Mouse (Mus musculus) limb, embryonic 11.5 days (tissue): ENCODE measurements around the gene Gldc. TPM values are rescaled to one million over a fixed set of nuclear protein-coding genes. Genes with fewer than 3 reads are reported as not detected.

Experiments used
- ATAC-seq: fragments of 200-750 bp; cut with Nextera tagmentation; 2 replicates; pipeline ENCODE4 v1.8.0; 2017; ENCODE audit warnings: low read depth; ENCODE audit not compliant: insufficient number of reproducible peaks, low FRiP score, low TSS enrichment
- DNase-seq: peaks from one replicate; pipeline ENCODE4 v3.0.0-alpha.2; 2015; ENCODE audit warnings: low spot score
- H3K27ac ChIP-seq: fragments of 300-500 bp; sonication (generic); replicated peaks from 2 replicates; pipeline ENCODE4 v1.5.1; 2014; ENCODE audit warnings: low read depth, mild to moderate bottlenecking, low read length
- H3K27me3 ChIP-seq: fragments of 300-500 bp; sonication (generic); 2 replicates; pipeline ENCODE4 v1.6.1; 2014; ENCODE audit warnings: mild to moderate bottlenecking, low read length, mixed read lengths; ENCODE audit not compliant: control insufficient read depth, insufficient read depth
- H3K36me3 ChIP-seq: fragments of 300-500 bp; sonication (generic); 2 replicates; pipeline ENCODE4 v1.6.1; 2014; ENCODE audit warnings: mild to moderate bottlenecking, low read length, moderate library complexity, mixed read lengths; ENCODE audit not compliant: control insufficient read depth, insufficient read depth
- H3K4me1 ChIP-seq: fragments of 300-500 bp; sonication (generic); 2 replicates; pipeline ENCODE4 v1.6.1; 2014; ENCODE audit warnings: low read length, mixed read lengths; ENCODE audit not compliant: control insufficient read depth, insufficient read depth
- H3K4me2 ChIP-seq: fragments of 300-500 bp; sonication (generic); 2 replicates; pipeline ENCODE4 v1.6.1; 2014; ENCODE audit warnings: low read depth, mild to moderate bottlenecking, moderate library complexity; ENCODE audit not compliant: severe bottlenecking
- H3K4me3 ChIP-seq: fragments of 300-500 bp; sonication (generic); 2 replicates; pipeline ENCODE4 v1.5.1; 2014; ENCODE audit warnings: low read depth, low read length
- H3K9ac ChIP-seq: fragments of 300-500 bp; sonication (generic); 2 replicates; pipeline ENCODE4 v1.6.1; 2014; ENCODE audit warnings: mild to moderate bottlenecking, low read length
- H3K9me3 ChIP-seq: fragments of 300-500 bp; sonication (generic); 2 replicates; pipeline ENCODE4 v1.6.1; 2016; ENCODE audit warnings: low read length; ENCODE audit not compliant: control insufficient read depth
- WGBS: fragments of 180-500 bp; shearing (Covaris S2); extraction: QIAGEN DNeasy Blood & Tissue Kit; methylation state at CpG from one replicate; pipeline ENCODE4 v1.1.7; 2014; 5-methylcytosine and 5-hydroxymethylcytosine counted together
- polyA plus RNA-seq: library from polyadenylated mRNA; unstranded; fragments of >200 nt; fragmentation: Nextera tagmentation; extraction: Ambion mirVana; gene quantifications from 2 replicates; pipeline ENCODE4 v1.2.1, GENCODE M21; 2014

Gldc gene
- polyA plus RNA-seq, 1 experiment from 2014 or later: 8.3 TPM

DNA sequence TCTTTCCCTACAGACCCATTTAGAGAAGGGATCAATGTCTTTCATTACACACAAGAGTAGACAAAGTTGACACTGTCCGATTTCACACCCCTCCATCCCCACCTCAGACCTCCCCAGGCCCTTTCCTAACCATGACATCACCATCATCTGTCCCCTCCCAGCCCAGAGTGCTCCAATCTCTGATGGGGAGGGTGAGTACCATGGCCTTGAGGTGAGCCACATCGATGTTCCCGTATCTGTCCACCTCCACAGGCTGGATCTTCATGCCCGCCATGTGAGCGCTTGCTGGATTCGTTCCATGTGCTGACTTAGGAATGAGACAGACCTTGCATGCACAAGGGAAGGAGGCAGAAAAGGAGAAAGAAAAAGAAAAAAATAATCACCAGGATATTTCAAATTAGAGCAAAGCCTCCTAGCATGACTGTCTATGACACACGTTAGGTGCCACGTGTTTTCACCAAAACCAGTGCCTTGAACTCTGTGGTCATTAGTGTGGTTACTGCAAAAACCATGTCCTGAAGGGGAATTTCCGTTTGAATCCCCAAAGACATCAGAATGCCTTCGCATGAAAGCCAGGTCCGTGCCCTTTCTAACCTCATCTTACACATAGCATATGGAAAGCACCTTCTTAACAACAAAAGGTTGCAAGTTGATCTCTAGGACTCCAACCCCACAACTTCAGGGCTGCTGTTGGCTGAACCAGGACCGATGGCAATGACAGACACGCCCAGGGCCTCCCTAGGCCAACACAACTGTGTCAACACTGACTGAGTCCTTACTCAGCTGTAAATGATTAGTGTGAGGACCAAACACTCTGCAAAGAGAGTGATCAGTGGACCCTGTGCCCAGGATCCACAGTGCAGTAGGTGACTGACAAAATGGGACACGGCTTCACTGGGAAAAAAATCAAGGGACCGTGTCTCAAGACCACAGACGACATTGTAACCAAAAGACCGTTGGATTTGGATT is 56.6 kb downstream of the Gldc start:
- H3K4me3 ChIP-seq: no peak overlapping the region
- peaks cover 13% of the 10 kb centered on the region for H3K4me1 ChIP-seq
- H3K9ac ChIP-seq: no peak overlapping the region
- DNase-seq (no peak), ATAC-seq (no peak)
- no peaks in the 10 kb centered on the region for H3K36me3 ChIP-seq
- H3K27ac ChIP-seq: no peak overlapping the region
- no peak overlapping the region for H3K4me2 ChIP-seq
- WGBS: 90% methylated on average over 17 of the region's 17 CpGs
- no peaks in the 10 kb centered on the region for H3K9me3 ChIP-seq
- H3K27me3 ChIP-seq: no peaks in the 10 kb centered on the region

DNA sequence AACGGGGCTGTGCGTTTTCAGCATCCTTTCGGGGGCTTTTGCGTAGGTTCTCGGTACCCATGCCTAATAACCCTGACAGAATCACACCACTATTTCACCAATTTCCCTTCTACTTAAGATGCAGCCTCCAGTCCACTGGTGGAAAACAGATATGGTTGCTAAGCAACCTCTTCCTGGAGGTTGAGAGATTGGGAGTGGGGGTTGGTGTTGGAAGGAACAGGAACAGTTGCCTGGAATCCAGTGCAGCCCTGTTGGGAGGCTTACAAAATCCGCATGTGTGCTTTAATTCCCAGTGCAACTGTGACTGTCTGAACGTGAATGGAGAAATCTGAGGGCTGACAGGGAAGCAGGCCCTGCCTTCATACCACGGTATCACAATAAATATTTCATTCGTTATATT is 57.5 kb downstream of the Gldc start:
- 75% methylated on average over 9 of the region's 9 CpGs for whole genome bisulfite sequencing
- H3K4me1 ChIP-seq: peaks cover 13% of the 10 kb centered on the region
- ATAC-seq: no peak

DNA sequence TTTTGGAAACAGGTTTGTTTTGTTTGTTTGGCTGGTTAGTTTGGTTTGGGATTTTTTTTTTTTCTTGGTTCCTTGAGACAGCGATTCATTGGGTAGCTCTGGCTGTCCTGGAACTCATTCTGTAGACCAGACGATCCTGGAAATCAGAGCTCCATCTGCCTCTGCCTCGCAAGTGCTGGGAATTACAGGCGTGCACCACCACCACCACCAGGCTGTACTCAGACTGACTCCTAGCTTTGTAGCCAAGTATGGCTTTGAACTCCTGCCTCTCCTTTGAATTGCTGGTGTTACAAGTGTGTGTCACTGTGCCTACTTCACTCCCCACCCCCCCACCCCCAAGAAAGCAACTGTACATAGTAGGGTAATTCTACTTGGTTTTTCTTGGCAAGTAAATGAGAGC is 58.0 kb downstream of the Gldc start:
- H3K4me3 ChIP-seq: no peak overlapping the region
- no peak overlapping the region for H3K4me2 ChIP-seq
- H3K9ac ChIP-seq: no peak overlapping the region
- ATAC-seq (no peak), DNase-seq (no peak)
- no peaks in the 10 kb centered on the region for H3K36me3 ChIP-seq
- no peaks in the 10 kb centered on the region for H3K9me3 ChIP-seq
- no peak overlapping the region for H3K27ac ChIP-seq
- 58% methylated on average over 4 of the region's 4 CpGs for whole genome bisulfite sequencing
- H3K4me1 ChIP-seq: peaks cover 13% of the 10 kb centered on the region
- H3K27me3 ChIP-seq: no peaks in the 10 kb centered on the region

More for the DNA sequence above, 57.5 kb downstream of the Gldc start:
- no peaks in the 10 kb centered on the region for H3K27me3 ChIP-seq
- H3K27ac ChIP-seq: no peak overlapping the region
- DNase-seq: no peak
- H3K4me2 ChIP-seq: no peak overlapping the region
- no peak overlapping the region for H3K4me3 ChIP-seq
- no peaks in the 10 kb centered on the region for H3K9me3 ChIP-seq
- no peaks in the 10 kb centered on the region for H3K36me3 ChIP-seq
- H3K9ac ChIP-seq: no peak overlapping the region

DNA sequence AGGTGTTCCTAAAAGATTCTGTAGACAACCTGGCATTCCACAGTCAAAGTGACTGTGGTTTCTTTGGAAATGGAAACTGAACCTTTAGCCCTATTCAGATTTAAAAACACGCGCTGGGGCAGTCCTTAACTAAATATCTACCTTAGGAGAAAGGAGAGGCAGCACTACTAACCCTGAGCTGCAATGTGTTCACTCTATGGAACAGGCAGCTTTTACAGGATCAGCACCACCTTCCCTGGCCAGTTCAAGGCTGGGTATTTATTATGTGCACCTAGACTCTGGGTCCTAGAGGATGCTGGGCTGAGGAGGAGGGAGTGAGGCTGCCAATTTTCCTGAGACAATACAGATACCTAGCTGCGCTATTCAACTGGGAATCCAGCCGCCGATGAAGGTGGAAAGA is 59.6 kb downstream of the Gldc start:
- Histone ChIP-seq H3K27ac (no peak overlapping the region), H3K9ac (no peak overlapping the region), H3K36me3 (no peaks in the 10 kb centered on the region), H3K9me3 (no peaks in the 10 kb centered on the region), H3K4me2 (no peak overlapping the region), H3K27me3 (no peaks in the 10 kb centered on the region), H3K4me1 (peaks cover 13% of the 10 kb centered on the region), H3K4me3 (no peak overlapping the region)
- WGBS: 91% methylated on average over 5 of the region's 5 CpGs
- no peak for DNase-seq
- ATAC-seq: no peak

DNA sequence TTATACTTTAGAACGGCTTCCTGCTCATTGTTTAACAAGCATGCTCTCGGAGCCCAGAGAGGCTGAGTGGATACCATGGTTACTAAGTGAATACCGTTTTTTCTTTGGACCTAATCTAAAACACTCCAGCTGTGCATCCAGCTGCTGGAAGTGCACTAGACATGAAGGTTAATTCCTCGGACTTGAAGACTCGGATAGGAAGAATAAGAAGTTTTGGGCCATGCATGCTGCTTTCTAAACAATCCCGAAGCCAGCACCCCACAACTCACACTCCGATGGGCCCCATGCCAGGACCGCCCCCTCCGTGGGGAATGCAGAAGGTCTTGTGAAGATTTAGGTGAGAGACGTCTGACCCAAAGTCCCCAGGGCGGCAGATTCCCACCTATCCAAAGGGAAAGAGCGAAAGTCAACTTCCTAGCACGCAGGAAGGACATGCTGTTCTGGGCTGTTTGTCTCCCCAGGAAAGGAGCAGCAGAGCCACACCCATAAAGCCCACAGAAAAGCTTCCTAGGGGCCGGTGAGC is 60.2 kb downstream of the Gldc start:
- 51% methylated on average over 14 of the region's 14 CpGs for WGBS
- DNase-seq: peak; percentile 55

DNA sequence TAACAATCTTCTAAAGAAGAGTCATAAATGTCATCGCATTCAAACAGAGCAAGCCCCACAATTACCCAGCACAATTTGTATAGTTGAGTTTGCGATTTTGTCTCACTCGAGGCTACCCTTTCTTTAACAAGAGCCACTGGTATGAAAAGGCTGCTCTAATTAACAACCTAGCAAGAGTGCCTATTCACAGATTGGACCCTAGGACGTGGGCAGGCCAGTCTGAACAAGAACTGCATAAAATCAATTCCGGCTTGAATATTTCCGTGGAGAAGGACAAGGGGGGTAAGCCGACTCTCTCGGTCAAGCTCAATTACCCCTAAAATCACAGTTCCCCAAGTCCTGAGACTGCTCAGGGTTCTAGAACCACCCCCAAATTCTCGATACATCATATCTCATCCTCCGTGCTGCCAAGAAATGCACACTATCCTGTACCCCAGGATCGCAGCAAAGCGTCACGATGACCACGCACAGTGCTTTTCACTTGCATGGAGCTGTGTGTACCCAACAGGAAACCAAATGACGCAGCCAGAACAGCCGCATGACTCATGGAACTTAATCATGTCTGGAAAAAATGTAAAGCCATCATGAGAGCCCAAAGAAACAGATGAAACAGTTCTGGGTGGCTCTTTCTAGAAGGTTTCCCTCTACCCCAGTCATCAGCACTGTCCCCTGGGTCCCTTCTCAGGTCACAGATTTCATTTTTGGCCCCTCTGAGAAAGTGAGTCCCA is 62.1 kb downstream of the Gldc start:
- 87% methylated on average over 16 of the region's 16 CpGs for WGBS
- Histone ChIP-seq H3K4me1 (peaks cover 13% of the 10 kb centered on the region), H3K4me3 (no peak overlapping the region), H3K36me3 (no peaks in the 10 kb centered on the region), H3K27ac (no peak overlapping the region), H3K9me3 (no peaks in the 10 kb centered on the region), H3K9ac (no peak overlapping the region), H3K27me3 (no peaks in the 10 kb centered on the region), H3K4me2 (no peak overlapping the region)
- no peak for ATAC-seq
- no peak for DNase-seq

More for the DNA sequence above, 60.2 kb downstream of the Gldc start:
- H3K4me3 ChIP-seq: no peak overlapping the region
- ATAC-seq: peak; percentile 37; the same call in 1 of the 2 replicates
- H3K27me3 ChIP-seq: no peaks in the 10 kb centered on the region
- no peak overlapping the region for H3K4me2 ChIP-seq
- H3K36me3 ChIP-seq: no peaks in the 10 kb centered on the region
- H3K4me1 ChIP-seq: peaks cover 13% of the 10 kb centered on the region
- no peak overlapping the region for H3K27ac ChIP-seq
- H3K9ac ChIP-seq: no peak overlapping the region
- H3K9me3 ChIP-seq: no peaks in the 10 kb centered on the region

DNA sequence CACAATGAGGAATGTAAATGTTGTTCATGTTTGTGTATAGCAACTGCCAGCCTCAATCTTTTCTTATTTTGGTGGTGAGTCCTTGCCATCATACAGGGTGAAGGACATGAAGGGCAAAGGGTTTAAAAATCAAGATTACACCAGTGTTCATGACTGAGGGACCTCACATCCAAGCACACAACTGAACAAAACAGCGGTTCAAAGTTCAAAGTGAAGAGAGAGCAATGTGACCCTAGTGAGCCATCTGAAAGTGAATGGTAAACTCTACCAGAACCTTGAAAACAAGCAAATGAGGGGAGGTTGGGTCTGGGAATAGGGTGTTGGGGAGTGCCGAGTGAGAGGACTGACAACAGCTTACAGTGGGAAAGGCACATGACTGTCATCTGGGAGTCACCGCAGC is 63.8 kb downstream of the Gldc start:
- Histone ChIP-seq H3K4me1 (peaks cover 14% of the 10 kb centered on the region), H3K4me3 (no peak overlapping the region), H3K9me3 (no peaks in the 10 kb centered on the region), H3K9ac (no peak overlapping the region), H3K27ac (no peak overlapping the region), H3K27me3 (no peaks in the 10 kb centered on the region), H3K36me3 (no peaks in the 10 kb centered on the region), H3K4me2 (no peak overlapping the region)
- ATAC-seq (no peak), DNase-seq (no peak)
- WGBS: 95% methylated on average over 3 of the region's 3 CpGs

DNA sequence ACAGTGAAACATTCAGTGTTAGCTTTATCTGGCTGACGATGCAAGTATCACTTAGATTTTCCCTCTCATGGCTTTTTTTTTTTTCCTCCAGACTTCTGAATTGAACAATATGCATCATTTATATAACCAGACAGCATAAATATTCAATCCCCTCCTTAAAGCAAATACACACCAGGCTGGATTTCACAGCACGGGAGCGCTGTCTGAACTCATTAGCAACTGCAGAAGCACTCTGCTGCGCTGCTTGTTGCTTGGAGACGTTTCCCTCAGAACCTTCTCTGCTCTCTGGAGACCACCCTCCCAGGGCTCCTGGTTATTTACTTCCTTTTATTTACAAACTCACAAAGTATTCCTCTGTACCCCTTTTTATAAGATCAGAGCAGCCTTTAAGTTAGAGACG is 66.1 kb downstream of the Gldc start:
- no peaks in the 10 kb centered on the region for H3K27me3 ChIP-seq

More for the DNA sequence above, 66.1 kb downstream of the Gldc start:
- Histone ChIP-seq H3K4me3 (no peak overlapping the region), H3K9me3 (no peaks in the 10 kb centered on the region), H3K4me2 (no peak overlapping the region), H3K36me3 (no peaks in the 10 kb centered on the region), H3K27ac (no peak overlapping the region), H3K4me1 (peaks cover 6% of the 10 kb centered on the region; the same call in 1 of the 2 replicates), H3K9ac (no peak overlapping the region)
- WGBS: 66% methylated on average over 6 of the region's 6 CpGs
- DNase-seq (no peak), ATAC-seq (no peak)
